Mouse (Mus musculus) brain, embryonic 14.5 days (tissue): ENCODE measurements around the gene Gm42878.

Source experiments
- CTCF ChIP-seq: fragments of 200-500 bp; IDR thresholded peaks from 2 replicates; pipeline ENCODE4 v1.5.1; 2012; ENCODE audit warnings: inconsistent platforms, mild to moderate bottlenecking, moderate library complexity, borderline replicate concordance; ENCODE audit not compliant: insufficient read depth, insufficient read length; ENCODE audit errors: extremely low read depth
- POLR2A ChIP-seq: fragments of 200-500 bp; IDR thresholded peaks from 2 replicates; pipeline ENCODE4 v1.6.1; 2012; ENCODE audit warnings: mild to moderate bottlenecking, inconsistent platforms, borderline replicate concordance; ENCODE audit not compliant: poor library complexity, insufficient read depth, insufficient read length, severe bottlenecking; ENCODE audit errors: extremely low read depth

GRCm38 (mm10) chr5:121562436-121562835, 17.2 kb upstream of the Gm42878 start:
- no peak for TF ChIP-seq POLR2A
- TF ChIP-seq CTCF = no peak
